Mouse (Mus musculus): ENCODE results near the gene Dctpp1.
A peak's percentile ranks its signal among the peaks of the same experiment; 100 is the strongest.

The Dctpp1 gene

DNA sequence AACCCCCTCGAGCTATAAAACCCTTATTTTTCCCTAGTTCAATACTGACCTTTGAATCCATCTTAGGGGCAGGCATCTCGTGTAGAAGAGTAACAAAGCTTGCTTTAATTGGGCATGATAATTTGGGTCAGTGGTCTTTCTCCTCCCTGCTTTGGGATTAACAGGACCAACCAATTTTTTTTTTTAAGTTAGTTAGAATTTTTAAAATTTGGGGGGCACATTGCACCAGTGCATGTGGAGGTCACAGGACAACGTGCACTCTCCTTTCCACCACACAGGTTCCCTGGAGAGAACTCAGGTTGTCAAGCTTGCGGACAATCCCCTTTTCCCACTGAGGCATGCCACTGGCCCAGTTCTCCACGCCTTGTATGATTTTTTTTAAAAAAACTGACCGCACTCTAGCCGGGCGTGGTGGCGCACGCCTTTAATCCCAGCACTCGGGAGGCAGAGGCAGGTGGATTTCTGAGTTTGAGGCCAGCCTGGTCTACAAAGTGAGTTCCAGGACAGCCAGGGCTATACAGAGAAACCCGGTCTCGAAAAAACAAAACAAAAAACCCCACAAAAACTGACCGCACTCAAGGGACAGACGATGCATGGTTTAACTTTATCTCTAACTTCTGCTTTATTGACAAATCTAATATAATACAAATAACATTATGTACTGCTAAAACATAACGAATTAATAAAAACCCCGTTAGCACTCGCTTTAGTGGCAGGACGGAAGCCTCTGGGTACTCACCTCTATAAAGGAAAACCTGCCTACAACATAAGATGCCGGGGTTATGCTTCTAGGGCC, 28.5 kb downstream of the Dctpp1 start:
- no peak for DNase-seq (ENCODE audit: low read depth, low spot score)

DNA sequence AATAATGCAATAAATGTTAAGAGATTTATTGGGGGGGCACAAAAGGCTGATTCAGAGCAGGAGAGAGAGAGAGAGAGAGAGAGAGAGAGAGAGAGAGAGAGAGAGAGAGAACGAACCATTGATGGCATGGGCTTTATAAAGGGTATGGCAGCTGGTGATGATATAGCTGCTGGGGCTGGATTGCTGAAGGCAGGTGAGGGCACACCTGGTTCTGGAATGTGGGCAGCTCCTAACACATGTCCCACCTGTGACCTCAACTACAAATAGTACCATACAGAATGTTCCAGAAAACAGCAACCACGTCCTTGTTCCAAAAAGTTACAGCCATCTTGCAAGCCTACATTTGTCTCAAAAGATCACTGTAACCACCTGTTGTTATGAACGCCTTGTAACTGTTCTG, 29.1 kb downstream of the Dctpp1 start:
- no peak for DNase-seq (ENCODE audit: low read depth, low spot score)

- peak; percentile 94 for DNase-seq (ENCODE audit: low read depth, low spot score)
Observed at GRCm38 (mm10) chr7:127228615-127229303, 31.8 kb downstream of the Dctpp1 start.

- peak; percentile 72 for DNase-seq (ENCODE audit: low read depth, low spot score)
Observed at GRCm38 (mm10) chr7:127225147-127225995, 35.1 kb downstream of the Dctpp1 start.

GRCm38 (mm10) chr7:127224616-127225015, 35.9 kb downstream of the Dctpp1 start:
- no peak for DNase-seq (ENCODE audit: low read depth, low spot score)

DNA sequence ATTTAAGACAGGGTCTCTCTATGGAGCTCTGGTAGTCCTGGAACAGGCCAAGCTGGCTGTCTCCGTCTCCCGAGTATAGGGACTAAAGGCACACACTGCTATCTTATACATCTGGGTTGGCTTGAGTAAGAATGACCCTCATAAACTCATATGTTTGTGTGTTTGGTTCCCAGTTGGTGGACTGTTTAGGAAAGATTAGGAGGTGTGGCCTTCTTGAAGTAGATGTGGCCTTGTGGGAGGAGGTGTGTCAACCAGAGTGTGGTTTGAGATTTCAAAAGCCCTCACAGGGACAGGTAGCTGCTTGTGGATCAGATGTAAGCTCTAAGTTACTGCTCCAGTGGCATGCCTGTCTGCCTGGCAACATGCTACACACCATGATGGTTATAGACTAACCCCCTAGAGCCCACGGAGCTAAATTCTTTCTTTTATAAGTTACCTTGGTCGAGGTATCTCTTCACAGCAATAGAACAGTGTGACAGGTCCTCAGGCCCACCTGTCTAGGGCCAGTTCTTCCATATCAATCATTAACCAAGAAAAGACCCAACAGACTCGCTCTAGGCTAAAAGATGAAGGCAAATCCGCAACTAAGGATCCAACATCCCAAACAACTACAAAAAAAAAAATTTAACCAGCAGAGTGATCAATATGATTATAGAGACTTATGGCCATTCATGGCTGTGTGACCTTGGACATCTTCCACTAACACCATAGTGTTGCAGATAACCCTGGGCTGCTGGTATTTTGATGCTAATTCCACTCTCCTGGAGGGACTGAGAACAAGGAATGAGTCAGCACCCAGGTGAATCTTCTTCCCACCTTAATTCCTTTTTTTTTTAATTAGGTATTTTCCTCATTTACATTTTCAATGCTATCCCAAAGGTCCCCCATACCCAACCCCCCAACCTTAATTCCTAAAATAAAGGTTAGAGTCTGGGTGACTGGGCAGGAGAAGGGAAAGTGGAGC, 36.7 kb downstream of the Dctpp1 start:
- DNase-seq (ENCODE audit: low read depth, low spot score): no peak

- no peak for DNase-seq (ENCODE audit: low read depth, low spot score)
Observed at GRCm38 (mm10) chr7:127223106-127223505, 37.4 kb downstream of the Dctpp1 start.

DNA sequence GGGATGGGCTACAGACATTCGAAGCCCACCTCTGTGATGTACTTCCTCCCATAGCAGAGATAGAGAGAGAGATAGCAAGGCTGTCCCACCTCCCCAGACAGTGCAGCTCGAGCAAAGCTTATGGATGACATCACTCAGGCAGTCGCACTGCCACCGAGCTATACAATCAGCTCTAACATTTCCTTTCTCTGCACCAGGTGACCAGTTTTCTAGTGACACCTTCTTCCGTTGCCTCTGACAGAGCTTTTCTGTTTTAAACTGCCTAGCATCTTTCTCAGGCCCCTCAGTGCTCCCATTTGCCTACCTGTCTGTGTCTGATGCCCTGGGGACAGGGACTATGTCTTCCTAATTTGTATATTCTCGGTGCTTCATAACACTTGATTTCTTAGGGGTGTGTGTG, 40.1 kb downstream of the Dctpp1 start:
- DNase-seq (ENCODE audit: low read depth, low spot score): no peak

DNA sequence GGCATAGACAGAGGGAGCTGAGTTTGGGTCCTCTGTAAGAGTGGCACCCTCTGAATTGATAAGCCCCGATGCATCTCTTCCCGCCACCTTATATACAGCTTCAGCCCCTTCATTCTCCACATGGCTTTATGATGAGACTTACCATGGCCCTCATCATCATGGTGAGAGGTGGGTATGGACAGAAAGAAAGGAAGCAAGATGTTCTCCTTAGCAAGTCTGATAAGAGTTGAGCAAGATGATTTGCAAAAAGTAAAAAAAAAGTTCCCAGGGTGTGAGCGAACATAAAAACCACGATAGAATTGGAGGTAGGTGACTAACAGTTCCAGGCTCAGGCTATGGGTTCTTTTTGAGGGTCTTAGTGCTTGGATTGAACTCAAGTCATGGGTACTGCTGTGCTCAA, 41.8 kb downstream of the Dctpp1 start:
- no peak for DNase-seq (ENCODE audit: low read depth, low spot score)

DNA sequence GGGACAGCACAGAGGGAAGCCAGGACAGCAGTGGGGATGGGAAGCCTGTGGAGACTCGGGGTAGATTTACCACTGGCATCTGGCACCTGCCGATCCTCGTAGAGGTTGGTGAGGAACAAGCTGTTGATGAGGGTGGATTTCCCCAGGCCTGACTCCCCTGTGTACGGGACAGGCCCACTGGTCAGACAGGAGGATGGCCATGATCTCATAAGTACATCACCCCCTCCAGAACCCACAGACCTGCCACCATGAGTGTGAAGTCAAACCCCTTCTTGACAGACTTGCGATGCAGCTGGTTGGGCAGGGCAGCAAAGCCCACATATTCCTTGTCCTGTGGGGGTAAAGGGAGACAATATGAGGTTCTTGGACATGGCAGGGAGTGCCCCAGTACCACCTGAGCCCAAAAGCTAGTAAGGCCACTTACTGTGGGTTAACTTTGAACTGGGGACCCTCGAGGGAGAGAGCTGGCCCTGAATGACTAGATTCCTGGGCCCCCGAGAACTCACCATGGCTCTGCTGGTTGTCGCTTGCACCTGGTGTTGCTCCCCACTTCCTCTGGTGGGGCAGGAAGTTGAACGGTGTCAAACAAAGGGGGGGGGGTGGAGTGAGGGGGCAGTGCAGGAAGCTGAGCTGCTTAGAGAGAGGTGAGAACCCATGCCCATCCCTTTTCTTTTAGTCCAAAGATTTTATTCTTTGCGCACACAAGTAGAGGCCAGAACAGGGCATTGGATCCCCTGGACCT, 42.4 kb downstream of the Dctpp1 start:
- no peak for DNase-seq (ENCODE audit: low read depth, low spot score)

- no peak for DNase-seq (ENCODE audit: low read depth, low spot score)
Observed at GRCm38 (mm10) chr7:127217475-127217874, 43.0 kb downstream of the Dctpp1 start.

DNA sequence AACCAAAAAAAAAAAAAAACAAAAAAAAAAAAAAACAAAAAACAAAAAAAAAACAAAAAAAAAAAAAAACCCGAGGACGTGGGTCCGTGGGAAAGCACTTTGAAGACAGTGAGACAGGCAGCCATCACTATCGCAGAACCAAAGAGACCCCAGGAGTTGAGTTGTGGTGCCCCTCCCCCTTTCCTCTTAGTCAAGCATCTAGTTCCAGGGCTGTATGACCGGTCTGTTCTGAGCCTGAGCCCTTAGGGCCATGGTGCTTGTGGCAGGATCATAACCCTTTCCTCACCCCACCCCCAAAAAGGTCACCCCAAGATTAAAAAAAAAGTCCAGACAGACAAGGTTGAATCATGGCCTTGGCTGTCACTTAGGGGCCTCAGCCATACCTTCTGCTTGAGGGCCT, 44.2 kb downstream of the Dctpp1 start:
- no peak for DNase-seq (ENCODE audit: low read depth, low spot score)

- peak; percentile 83 for DNase-seq (ENCODE audit: low read depth, low spot score)
Observed at GRCm38 (mm10) chr7:127214981-127215871, 45.3 kb downstream of the Dctpp1 start.

DNA sequence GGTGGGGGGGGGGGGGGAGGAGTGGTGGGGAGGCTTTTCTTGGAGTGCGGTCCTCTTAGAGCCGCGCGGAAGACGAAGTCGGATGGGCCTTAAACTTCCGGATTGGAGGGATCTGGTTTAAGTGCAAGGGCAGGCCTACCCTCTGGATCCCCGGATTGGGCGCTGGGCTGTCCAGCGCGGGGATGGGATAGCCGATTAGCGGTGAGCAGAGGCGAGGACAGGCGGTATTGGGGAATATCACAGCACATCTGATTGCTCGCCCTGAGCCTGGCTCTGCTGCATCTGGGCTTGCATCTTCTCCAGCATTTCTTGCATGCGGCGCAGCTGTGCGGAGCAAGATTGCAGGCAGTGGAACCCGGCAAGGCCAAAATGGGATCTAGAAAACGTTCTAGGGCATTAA, 46.0 kb downstream of the Dctpp1 start:
- no peak for DNase-seq (ENCODE audit: low read depth, low spot score)

GRCm38 (mm10) chr7:127213930-127214329, 46.6 kb downstream of the Dctpp1 start:
- no peak for DNase-seq (ENCODE audit: low read depth, low spot score)

- DNase-seq (ENCODE audit: low read depth, low spot score): peak; percentile 72
Observed at GRCm38 (mm10) chr7:127213485-127213884, 47.0 kb downstream of the Dctpp1 start.

DNA sequence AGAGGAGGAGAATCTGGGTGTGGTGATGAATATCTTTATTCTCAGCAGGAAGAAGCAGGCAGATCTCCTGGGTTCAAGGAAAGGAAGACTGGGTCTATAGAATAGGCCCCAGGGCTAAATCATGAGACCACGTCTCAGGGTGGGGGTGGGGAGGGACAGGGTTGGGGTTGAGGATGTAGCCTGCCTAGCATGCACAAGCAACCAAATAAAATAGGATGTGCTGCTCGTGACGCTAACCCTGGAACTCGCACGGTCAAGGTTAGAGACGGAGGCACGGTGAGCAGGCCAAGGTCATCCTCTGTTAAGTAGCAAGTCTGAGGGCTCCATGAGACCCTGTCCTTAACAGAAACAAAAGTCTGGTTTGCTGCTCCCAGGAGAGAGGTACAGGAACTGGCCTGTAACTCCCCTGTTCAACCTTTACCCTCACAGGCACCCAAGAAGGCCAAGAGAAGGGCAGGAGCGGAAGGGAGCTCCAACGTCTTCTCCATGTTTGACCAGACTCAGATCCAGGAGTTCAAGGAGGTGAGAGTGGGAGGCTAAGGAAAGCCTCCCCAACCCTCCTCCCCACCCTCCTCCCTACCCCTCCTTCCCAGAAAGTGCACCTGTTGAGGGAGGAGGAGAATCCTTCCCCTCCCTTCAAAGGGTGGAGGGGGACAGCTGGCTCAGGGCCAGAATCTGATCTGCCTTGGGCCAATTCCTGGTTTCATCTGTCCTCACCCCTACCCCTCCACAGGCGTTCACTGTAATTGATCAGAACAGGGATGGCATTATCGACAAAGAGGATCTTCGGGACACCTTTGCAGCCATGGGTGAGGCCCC, 47.9 kb downstream of the Dctpp1 start:
- DNase-seq (ENCODE audit: low read depth, low spot score): no peak

GRCm38 (mm10) chr7:127211014-127211745, 49.3 kb downstream of the Dctpp1 start:
- DNase-seq (ENCODE audit: low read depth, low spot score): no peak

Data from brain, adult 2 months (tissue).